Mouse (Mus musculus) kidney, embryonic 15.5 days (tissue): ENCODE data around the gene Rere. TPM values are rescaled to one million over a fixed set of nuclear protein-coding genes. Genes with fewer than 3 reads are reported as not detected.
"Not testable (repeated sequence)": the region's sequence is repeated elsewhere in the genome, so short reads cannot be mapped to it uniquely, and the experiment has no call there.

Experiments used
- ATAC-seq: fragments of 200-750 bp; cut with Nextera tagmentation; replicated peaks from 2 replicates; pipeline ENCODE4 v1.8.0; 2017; ENCODE audit warnings: moderate TSS enrichment; ENCODE audit not compliant: low FRiP score
- H3K27ac ChIP-seq: fragments of 300-500 bp; sonication (generic); 2 replicates; pipeline ENCODE4 v1.5.1; 2015; ENCODE audit warnings: mild to moderate bottlenecking, inconsistent platforms
- H3K27me3 ChIP-seq: fragments of 300-500 bp; sonication (generic); 2 replicates; pipeline ENCODE4 v1.6.1; 2015; ENCODE audit warnings: inconsistent platforms
- H3K36me3 ChIP-seq: fragments of 300-500 bp; sonication (generic); 2 replicates; pipeline ENCODE4 v1.6.1; 2015; ENCODE audit warnings: inconsistent platforms
- H3K4me1 ChIP-seq: fragments of 300-500 bp; sonication (generic); 2 replicates; pipeline ENCODE4 v1.6.1; 2015; ENCODE audit warnings: inconsistent platforms
- H3K4me2 ChIP-seq: fragments of 300-500 bp; sonication (generic); 2 replicates; pipeline ENCODE4 v1.6.1; 2015; ENCODE audit warnings: moderate library complexity, mild to moderate bottlenecking, inconsistent platforms
- H3K4me3 ChIP-seq: fragments of 300-500 bp; sonication (generic); replicated peaks from 2 replicates; pipeline ENCODE4 v1.5.1; 2015; ENCODE audit warnings: mild to moderate bottlenecking, inconsistent platforms
- H3K9ac ChIP-seq: fragments of 300-500 bp; sonication (generic); 2 replicates; pipeline ENCODE4 v1.6.1; 2015; ENCODE audit warnings: mild to moderate bottlenecking, inconsistent platforms
- H3K9me3 ChIP-seq: fragments of 300-500 bp; sonication (generic); replicated peaks from 2 replicates; pipeline ENCODE4 v1.6.1; 2016; ENCODE audit warnings: inconsistent platforms
- WGBS: fragments of 180-500 bp; shearing (Covaris S2); methylation state at CpG from one replicate; pipeline ENCODE4 v1.1.7; 2015; ENCODE audit warnings: mixed read lengths; 5-methylcytosine and 5-hydroxymethylcytosine counted together
- polyA plus RNA-seq: library from polyadenylated mRNA; unstranded; fragments of >200 nt; fragmentation: Nextera tagmentation; extraction: Ambion mirVana; gene quantifications from 2 replicates; pipeline ENCODE4 v1.2.1, GENCODE M21; 2015

Rere gene
- polyA plus RNA-seq, 1 experiment from 2014 or later: 35.1 TPM

DNA sequence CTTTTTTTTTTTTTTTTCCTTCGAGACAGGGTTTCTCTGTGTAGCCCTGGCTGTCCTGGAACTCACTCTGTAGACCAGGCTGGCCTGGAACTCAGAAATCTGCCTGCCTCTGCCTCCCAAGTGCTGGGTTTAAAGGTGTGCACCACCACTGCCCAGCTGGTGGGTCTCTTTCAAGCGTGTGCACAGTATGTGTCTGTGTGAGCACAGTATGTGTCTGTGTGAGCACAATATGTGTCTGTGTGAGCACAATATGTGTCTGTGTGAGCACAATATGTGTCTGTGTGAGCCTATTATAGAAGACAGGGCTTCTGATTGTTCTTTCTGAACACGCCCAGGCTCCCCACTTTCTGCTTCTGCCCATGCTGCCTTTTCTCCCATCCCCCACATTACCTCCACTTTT lies 275.8 kb downstream of the Rere start:
- not testable (repeated sequence) for H3K9ac ChIP-seq, ATAC-seq, H3K27me3 ChIP-seq, H3K4me3 ChIP-seq, H3K9me3 ChIP-seq
- H3K27ac ChIP-seq: peak overlapping the region; percentile 87
- H3K4me1 ChIP-seq: peaks cover 33% of the 10 kb centered on the region
- 42% methylated on average over 3 of the region's 3 CpGs for WGBS
- peaks cover 10% of the 10 kb centered on the region for H3K36me3 ChIP-seq
- H3K4me2 ChIP-seq: peak overlapping the region; percentile 45; the same call in 1 of the 2 replicates

DNA sequence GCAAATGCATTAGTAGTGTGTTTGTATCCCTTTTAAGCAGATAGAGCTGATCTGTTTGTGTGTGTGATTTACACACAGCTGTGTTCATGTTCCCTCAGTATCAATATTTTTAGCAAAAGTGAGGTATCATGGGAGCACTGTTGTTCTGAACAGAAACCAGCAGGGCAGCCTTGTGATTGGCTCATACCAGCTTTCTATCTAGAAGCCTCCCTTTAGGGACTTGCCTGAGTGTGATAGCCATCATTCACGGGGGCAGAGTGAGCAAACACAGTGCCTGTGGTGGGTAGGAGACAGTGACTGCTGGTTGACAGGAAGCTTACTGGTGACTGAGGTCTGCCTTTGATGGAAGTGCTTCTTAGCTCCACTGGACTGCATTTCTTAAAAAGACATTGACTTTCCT lies 276.5 kb downstream of the Rere start:
- Histone ChIP-seq H3K9ac (no peak overlapping the region), H3K9me3 (no peaks in the 10 kb centered on the region), H3K4me3 (no peak overlapping the region), H3K36me3 (peaks cover 10% of the 10 kb centered on the region), H3K27me3 (no peaks in the 10 kb centered on the region), H3K27ac (peak overlapping the region; percentile 87), H3K4me2 (no peak overlapping the region), H3K4me1 (peaks cover 37% of the 10 kb centered on the region)
- no peak for ATAC-seq
- WGBS: 22% methylated on average over 1 of the region's 1 CpGs

DNA sequence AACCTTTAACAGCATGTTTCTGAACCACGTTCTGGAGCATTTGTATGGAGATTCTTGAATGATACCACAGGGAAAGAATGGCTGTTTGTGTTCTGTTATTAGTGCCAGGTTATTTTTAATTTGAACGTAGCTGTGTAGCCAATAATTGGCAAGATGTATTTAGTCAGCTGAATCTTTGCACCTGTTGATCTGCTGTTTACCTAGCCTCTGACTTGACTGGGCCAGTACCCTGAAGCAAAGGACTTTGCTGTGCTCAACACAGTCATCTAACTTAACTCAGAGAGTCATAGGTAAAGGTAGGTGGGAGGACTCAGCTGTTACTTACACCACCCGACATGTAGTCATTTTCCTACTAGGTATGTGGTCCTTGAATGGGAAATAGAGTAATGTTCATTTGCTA lies 278.1 kb downstream of the Rere start:
- Histone ChIP-seq H3K4me1 (peaks cover 50% of the 10 kb centered on the region), H3K4me2 (no peak overlapping the region), H3K36me3 (peaks cover 8% of the 10 kb centered on the region), H3K9me3 (no peaks in the 10 kb centered on the region), H3K4me3 (no peak overlapping the region), H3K27me3 (no peaks in the 10 kb centered on the region), H3K27ac (no peak overlapping the region), H3K9ac (no peak overlapping the region)
- 81% methylated on average over 3 of the region's 3 CpGs for WGBS
- no peak for ATAC-seq

DNA sequence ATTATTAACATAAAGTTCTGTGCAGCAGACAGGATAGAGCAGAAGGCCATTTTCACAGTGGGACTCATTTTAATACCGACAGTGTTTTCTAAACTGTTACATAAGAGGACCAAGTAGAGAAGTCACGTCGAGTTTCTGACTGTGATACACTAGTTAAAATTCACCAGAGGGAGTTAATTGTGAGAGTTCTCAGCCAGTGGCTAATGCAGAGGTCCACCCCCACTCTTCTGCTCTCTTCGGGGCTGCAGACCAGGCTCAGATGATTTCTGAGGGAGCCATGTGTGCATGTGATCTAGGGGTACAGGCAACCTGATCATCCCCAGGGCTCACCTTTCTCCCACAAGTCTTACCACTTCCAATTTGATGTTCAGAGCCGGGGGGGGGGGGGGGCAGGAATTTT lies 281.8 kb downstream of the Rere start:
- 45% methylated on average over 5 of the region's 5 CpGs for WGBS

DNA sequence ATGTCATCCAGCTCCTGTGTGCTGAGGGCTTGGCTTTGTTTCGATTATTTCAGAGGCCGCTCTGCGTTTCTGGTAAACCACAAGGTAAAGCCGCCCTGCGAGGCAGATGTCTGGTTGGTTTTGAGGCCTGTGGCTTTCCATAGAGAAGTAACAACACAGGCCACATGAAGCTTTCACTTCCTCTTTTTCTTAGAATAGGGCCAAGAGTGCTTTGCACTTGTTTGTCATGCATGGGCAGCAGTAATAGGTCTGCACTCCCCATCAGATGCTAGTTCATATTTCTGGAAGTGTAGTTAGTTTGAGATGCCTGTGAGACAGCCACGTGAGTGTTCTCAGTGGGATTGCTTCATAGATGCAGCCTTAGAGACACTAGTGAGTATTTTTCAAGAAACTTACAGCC lies 284.7 kb downstream of the Rere start:
- Histone ChIP-seq H3K27me3 (no peaks in the 10 kb centered on the region), H3K4me3 (no peak overlapping the region), H3K9ac (no peak overlapping the region), H3K36me3 (no peaks in the 10 kb centered on the region; the same call in 1 of the 2 replicates), H3K4me2 (no peak overlapping the region), H3K9me3 (no peaks in the 10 kb centered on the region), H3K4me1 (peaks cover 57% of the 10 kb centered on the region), H3K27ac (peak overlapping the region; percentile 15)
- WGBS: 79% methylated on average over 6 of the region's 6 CpGs
- no peak for ATAC-seq

More for the DNA sequence above, 281.8 kb downstream of the Rere start:
- Histone ChIP-seq H3K9ac (no peak overlapping the region), H3K9me3 (no peaks in the 10 kb centered on the region), H3K27ac (peak overlapping the region; percentile 63), H3K4me3 (no peak overlapping the region), H3K4me2 (no peak overlapping the region), H3K27me3 (no peaks in the 10 kb centered on the region), H3K4me1 (peaks cover 43% of the 10 kb centered on the region), H3K36me3 (peaks cover 3% of the 10 kb centered on the region)
- ATAC-seq: no peak

DNA sequence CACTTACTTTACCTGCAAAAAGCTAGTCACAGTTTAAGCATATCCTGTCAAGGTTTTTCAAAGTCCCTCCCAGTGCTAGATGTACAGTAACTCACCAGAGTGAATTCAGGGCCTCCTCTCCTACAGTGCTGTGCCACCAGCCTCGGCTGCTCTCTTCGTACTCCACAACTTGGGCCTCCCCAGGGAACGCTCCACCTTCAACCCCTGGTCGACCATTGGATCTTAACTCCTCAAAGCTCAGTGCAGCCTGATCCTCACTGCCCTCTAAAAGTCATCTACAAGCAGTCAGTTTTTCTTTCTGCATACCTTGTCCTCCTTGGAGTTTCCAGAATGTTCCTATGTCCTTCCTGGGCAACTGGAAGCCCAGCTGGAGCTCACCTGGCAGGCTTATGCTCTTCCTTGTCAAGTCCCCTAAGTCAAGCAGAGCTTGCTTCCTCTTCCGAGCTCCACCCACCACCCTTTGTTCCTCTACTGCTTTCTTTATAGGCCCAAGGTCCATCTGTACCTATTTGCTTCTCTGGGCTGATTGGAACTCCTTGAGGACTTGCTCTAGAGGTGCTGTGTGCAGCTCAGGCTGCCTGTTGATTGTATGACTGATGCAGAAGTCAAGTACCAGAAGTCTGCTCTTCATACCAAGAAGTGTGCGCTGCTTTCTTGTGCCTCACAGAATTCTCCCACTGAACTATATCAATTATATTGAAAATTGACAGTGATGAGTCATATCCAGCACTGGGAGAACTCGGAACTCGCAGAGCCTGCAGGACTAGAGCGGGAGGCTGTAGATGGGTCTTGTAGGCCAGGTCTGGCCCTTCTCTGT lies 287.1 kb downstream of the Rere start:
- Histone ChIP-seq H3K27me3 (no peaks in the 10 kb centered on the region), H3K36me3 (peaks cover 11% of the 10 kb centered on the region; the same call in 1 of the 2 replicates), H3K4me3 (peak overlapping the region; percentile 82), H3K4me2 (peak overlapping the region; percentile 67), H3K9ac (peak overlapping the region; percentile 96), H3K27ac (peak overlapping the region; percentile 98), H3K4me1 (peaks cover 66% of the 10 kb centered on the region), H3K9me3 (no peaks in the 10 kb centered on the region)
- ATAC-seq: no peak; the same call in 1 of the 2 replicates
- WGBS: 23% methylated on average over 9 of the region's 9 CpGs

DNA sequence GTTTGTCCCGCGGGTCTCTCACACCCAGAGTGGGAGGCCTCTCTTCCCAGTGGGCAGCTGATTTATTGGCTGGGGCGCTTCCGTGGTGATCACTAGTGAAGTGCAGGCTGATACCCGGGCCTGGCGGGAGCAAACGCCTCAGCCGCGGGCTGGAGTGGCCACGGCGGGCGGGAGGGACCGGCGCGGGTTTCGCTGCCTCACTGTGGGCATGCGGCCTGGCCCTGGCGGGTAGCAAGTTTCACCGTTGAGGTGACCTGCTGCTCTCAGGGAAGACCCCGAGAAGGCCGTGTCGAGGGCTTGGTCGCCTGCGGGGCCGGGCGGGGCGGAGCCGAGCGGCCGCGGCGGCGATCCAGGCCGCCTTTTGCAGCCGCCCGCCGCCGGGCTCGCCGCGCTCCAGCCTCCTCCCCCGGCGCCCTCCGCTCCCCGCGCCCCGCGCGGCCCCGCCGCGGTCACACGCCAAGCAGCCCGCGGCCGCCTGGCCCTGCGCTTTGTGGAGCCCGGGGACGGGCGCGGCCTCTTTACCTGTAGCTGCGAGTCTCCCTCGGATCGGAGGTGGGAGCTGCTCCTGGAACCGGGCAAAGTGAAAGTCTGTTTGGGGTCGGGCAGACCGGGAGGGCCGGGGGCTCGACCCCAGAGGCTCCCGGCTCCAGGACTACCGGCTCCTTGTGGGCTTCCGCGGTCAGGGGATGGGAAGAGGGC lies 287.8 kb downstream of the Rere start:
- WGBS: under 1% methylated on average over 65 of the region's 73 CpGs
- ATAC-seq: peak; percentile 91
- H3K4me2 ChIP-seq: peak overlapping the region; percentile 67
- H3K9me3 ChIP-seq: no peaks in the 10 kb centered on the region
- H3K36me3 ChIP-seq: peaks cover 19% of the 10 kb centered on the region; the same call in 1 of the 2 replicates
- peak overlapping the region; percentile 96 for H3K9ac ChIP-seq
- peak overlapping the region; percentile 98 for H3K27ac ChIP-seq
- peaks cover 63% of the 10 kb centered on the region for H3K4me1 ChIP-seq
- H3K4me3 ChIP-seq: peak overlapping the region; percentile 82
- H3K27me3 ChIP-seq: no peaks in the 10 kb centered on the region

DNA sequence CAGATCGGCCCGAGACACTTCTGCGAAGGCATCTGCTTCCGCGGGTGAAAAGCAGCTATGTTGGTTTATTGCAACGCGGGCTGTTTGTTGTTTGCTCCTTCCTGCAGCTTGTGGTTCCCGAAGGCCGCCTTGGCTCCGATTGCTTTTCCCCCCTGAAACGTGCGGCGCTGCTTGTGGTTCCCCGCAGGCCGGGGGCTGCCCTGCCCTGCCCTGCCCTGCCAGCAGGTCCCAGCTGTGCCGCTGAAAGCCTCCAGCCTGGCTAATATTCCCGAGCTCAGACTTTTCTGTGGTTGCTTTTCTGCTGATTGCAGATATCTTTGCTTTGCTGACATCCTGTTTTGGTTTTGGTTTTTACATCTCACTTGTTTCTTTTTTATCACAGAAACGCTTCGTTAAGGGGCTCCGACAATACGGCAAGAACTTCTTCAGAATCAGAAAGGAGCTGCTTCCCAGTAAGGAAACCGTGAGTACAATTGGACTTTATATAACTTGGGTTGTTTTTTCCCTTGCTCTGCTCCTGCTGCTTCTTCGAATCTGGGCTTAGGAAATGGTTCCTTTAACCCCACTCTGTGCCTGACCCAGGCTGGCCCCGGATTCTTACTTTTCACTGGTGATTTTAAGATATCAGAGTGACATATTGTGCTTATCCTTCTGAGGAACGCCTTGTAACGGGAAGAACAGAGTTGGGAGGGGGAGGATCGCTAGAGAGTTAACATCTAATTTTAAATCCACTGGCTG lies 288.6 kb downstream of the Rere start:
- Histone ChIP-seq H3K4me2 (peak overlapping the region; percentile 67), H3K9me3 (no peaks in the 10 kb centered on the region), H3K9ac (peak overlapping the region; percentile 96), H3K4me1 (peaks cover 70% of the 10 kb centered on the region), H3K27ac (peak overlapping the region; percentile 98), H3K36me3 (peaks cover 26% of the 10 kb centered on the region; the same call in 1 of the 2 replicates), H3K4me3 (peak overlapping the region; percentile 82), H3K27me3 (no peaks in the 10 kb centered on the region)
- ATAC-seq: no peak
- under 1% methylated on average over 27 of the region's 27 CpGs for WGBS

DNA sequence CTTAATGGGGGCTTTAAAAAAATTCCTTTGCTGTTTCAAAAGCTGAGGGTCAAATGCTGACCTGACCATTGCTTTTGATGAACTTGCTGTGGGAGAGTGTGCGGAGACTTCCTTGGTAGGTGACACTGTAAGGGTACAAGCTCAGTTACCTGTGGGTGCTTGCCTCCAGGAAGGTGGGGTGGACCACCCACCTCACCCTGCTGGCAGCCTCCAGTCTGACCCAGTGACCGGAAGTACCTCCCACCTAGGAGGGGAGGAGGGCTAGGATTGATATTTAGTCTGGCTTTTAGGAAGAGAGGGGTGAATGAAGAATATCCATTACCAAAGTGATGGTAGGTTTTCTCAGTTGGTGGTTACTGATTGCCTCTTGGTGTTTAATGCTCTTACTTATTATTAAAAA lies 289.3 kb downstream of the Rere start:
- Histone ChIP-seq H3K9me3 (no peaks in the 10 kb centered on the region), H3K4me1 (peaks cover 73% of the 10 kb centered on the region), H3K9ac (peak overlapping the region; percentile 96), H3K4me2 (peak overlapping the region; percentile 67), H3K36me3 (peaks cover 29% of the 10 kb centered on the region; the same call in 1 of the 2 replicates), H3K27ac (peak overlapping the region; percentile 98), H3K27me3 (no peaks in the 10 kb centered on the region), H3K4me3 (peak overlapping the region; percentile 82)
- WGBS: 18% methylated on average over 2 of the region's 2 CpGs
- no peak for ATAC-seq

DNA sequence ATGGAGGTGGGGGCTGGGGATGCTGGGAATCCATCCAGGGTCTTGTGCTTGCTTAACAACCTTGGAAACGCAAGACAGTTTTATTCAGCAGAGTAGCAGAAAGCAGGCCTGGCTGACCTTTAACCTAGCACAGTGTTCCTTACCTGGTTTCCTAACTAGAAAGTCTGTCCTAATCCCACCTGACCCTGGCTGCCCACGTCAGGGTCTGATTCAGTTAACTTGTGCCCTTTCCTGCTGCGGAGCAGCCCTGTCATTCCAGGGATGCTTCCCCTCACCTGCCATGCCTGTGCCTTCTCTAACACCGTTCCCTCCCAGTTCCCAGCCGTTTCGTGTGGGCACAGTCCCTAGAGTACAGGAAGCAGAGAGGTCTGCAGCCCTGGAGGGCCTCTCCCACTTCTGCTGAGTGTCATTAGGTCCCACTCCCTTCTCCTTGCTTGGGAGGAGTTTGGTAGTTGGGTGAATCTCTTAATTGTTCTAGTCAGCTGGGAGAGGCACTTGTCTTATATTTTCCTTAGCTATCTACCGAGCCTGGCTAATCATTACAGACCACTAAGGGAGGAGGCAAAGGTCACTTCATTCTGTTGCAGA lies 290.8 kb downstream of the Rere start:
- Histone ChIP-seq H3K27ac (peak overlapping the region; percentile 70), H3K36me3 (peaks cover 41% of the 10 kb centered on the region), H3K4me2 (peak overlapping the region; percentile 67; the same call in 1 of the 2 replicates), H3K9me3 (no peaks in the 10 kb centered on the region), H3K27me3 (no peaks in the 10 kb centered on the region), H3K9ac (no peak overlapping the region), H3K4me1 (peaks cover 70% of the 10 kb centered on the region), H3K4me3 (peak overlapping the region; percentile 9)
- ATAC-seq: no peak; the same call in 1 of the 2 replicates
- 32% methylated on average over 7 of the region's 7 CpGs for WGBS

DNA sequence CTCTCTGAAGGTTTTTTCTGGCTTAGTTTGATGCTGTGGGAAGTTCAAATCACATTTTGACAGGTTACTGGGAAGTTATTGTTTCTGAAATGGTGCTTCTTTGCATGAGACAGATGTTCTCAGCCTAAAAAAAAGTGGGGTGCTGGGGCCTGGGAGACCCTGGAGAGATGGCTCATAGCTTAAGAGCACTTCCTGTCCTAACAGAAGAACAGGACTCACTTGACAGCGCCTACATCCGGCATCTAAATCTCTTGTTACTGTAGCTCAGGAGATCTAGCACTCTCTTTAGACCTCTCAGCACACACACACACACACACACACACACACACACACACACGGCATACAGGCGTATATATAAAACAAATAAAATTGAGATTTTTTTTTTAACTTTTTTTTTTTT lies 291.5 kb downstream of the Rere start:
- WGBS: 92% methylated on average over 4 of the region's 4 CpGs
- ATAC-seq: no peak
- H3K36me3 ChIP-seq: peaks cover 44% of the 10 kb centered on the region
- peak overlapping the region; percentile 67; the same call in 1 of the 2 replicates for H3K4me2 ChIP-seq
- no peak overlapping the region for H3K9ac ChIP-seq
- no peaks in the 10 kb centered on the region for H3K9me3 ChIP-seq
- peak overlapping the region; percentile 70; the same call in 1 of the 2 replicates for H3K27ac ChIP-seq
- no peak overlapping the region for H3K4me3 ChIP-seq
- no peaks in the 10 kb centered on the region for H3K27me3 ChIP-seq
- H3K4me1 ChIP-seq: peaks cover 63% of the 10 kb centered on the region
